Mouse (Mus musculus): ENCODE measurements around the gene Cbx5. TPM values are rescaled to one million over a fixed set of nuclear protein-coding genes. Genes with fewer than 3 reads are reported as not detected.
A peak's percentile ranks its signal among the peaks of the same experiment; 100 is the strongest.
"Not testable (repeated sequence)": the region's sequence is repeated elsewhere in the genome, so short reads cannot be mapped to it uniquely, and the experiment has no call there.

The Cbx5 gene
- polyA plus RNA-seq, 1 experiment from 2014 or later, result 40.6 TPM

DNA sequence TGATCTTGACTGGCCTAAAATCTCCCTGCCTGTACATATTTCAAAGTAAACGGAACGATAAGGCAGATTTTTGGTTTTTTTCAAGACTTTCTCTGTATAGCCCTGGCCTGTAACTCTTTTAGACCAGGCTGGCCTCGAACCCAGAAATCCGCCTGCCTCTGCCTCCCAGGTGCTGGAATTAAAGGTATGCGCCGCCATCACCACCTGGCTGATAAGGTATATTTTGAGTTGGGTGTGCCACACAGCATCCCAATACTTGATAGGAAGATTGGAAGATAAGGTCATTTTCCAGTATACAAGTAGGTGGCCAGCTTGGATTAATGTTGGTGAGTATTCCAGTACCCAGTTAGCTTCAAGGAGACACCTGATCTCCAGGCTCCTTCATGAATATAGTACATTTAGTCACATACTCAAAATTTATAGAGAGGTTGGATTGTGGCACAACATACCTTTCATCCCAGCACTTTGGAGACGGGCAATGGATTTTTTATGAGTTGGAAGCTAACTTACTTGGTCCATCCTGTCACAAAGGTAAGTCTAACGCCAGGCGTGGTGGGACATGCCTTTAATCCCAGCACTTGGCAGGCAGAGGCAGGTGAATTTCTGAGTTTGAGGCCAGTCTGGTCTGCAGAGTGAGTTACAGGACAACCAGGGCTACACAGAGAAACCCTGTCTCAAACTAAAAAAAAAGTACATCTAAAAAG is 7.6 kb upstream of the Cbx5 start:
- no peaks in the 10 kb centered on the region for H3K27me3 ChIP-seq (ENCODE audit: control insufficient read depth, insufficient read depth, low read depth, low read length)
- H3K9me3 ChIP-seq (replicated peaks; ENCODE audit: control insufficient read depth, low read length), result no peaks in the 10 kb centered on the region
- ATAC-seq (ENCODE audit: low read depth), result no peak
- H3K27ac ChIP-seq (ENCODE audit: low read length), result peak overlapping the region; percentile 61
- H3K9ac ChIP-seq (ENCODE audit: low read depth, low read length), result no peak overlapping the region
- H3K4me3 ChIP-seq (ENCODE audit: low read depth, low read length), result peak overlapping the region; percentile 19
- 65% methylated on average over 9 of the region's 9 CpGs for WGBS (ENCODE audit: insufficient replicate concordance)
- peak overlapping the region; percentile 34 for H3K4me2 ChIP-seq (ENCODE audit: low read depth, low read length)
- H3K36me3 ChIP-seq (ENCODE audit: control insufficient read depth, insufficient read depth), result peaks cover 82% of the 10 kb centered on the region
- H3K4me1 ChIP-seq (ENCODE audit: control insufficient read depth, low read depth, low read length), result peaks cover 60% of the 10 kb centered on the region

- peaks cover 85% of the 10 kb centered on the region for H3K36me3 ChIP-seq (ENCODE audit: control insufficient read depth, insufficient read depth)
- H3K27ac ChIP-seq (ENCODE audit: low read length), result peak overlapping the region; percentile 73
- 29% methylated on average over 6 of the region's 6 CpGs for WGBS (ENCODE audit: insufficient replicate concordance)
- peak overlapping the region; percentile 27 for H3K4me3 ChIP-seq (ENCODE audit: low read depth, low read length)
- no peaks in the 10 kb centered on the region for H3K9me3 ChIP-seq (replicated peaks; ENCODE audit: control insufficient read depth, low read length)
- H3K9ac ChIP-seq (ENCODE audit: low read depth, low read length), result 0 out of 2 replicates have a peak overlapping the region, but pooled peaks have one; percentile 14
- ATAC-seq (ENCODE audit: low read depth), result peak; percentile 50
- H3K27me3 ChIP-seq (ENCODE audit: control insufficient read depth, insufficient read depth, low read depth, low read length), result no peaks in the 10 kb centered on the region
- peak overlapping the region; percentile 33 for H3K4me2 ChIP-seq (ENCODE audit: low read depth, low read length)
- peaks cover 55% of the 10 kb centered on the region for H3K4me1 ChIP-seq (ENCODE audit: control insufficient read depth, low read depth, low read length)
Observed at GRCm38 (mm10) chr15:103245616-103246015, 6.0 kb upstream of the Cbx5 start.

DNA sequence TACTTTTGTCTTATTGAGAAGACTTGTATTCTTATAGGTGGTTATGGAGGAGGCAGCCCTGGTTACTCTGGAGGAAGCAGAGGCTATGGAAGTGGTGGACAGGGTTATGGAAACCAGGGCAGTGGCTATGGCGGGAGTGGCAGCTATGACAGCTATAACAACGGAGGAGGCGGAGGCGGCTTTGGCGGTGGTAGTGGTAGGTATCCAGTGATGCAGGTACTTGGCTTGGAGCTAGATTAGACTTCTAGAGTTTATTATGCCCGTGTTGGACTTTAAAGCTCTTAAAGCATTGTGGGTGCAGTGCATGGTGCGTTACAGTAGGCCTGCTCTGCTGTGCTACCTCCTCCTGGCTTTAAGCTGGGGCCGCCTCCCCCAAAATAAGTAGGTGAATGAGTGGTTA is 3.3 kb upstream of the Cbx5 start:
- H3K27ac ChIP-seq (ENCODE audit: low read length), result 0 out of 2 replicates have a peak overlapping the region, but pooled peaks have one; percentile 25
- ATAC-seq (ENCODE audit: low read depth), result no peak
- H3K4me3 ChIP-seq (ENCODE audit: low read depth, low read length), result peak overlapping the region; percentile 86
- peak overlapping the region; percentile 77 for H3K4me2 ChIP-seq (ENCODE audit: low read depth, low read length)
- no peaks in the 10 kb centered on the region for H3K27me3 ChIP-seq (ENCODE audit: control insufficient read depth, insufficient read depth, low read depth, low read length)
- peaks cover 60% of the 10 kb centered on the region for H3K36me3 ChIP-seq (ENCODE audit: control insufficient read depth, insufficient read depth)
- WGBS (ENCODE audit: insufficient replicate concordance), result 35% methylated on average over 8 of the region's 8 CpGs
- H3K9me3 ChIP-seq (replicated peaks; ENCODE audit: control insufficient read depth, low read length), result no peaks in the 10 kb centered on the region
- peaks cover 38% of the 10 kb centered on the region for H3K4me1 ChIP-seq (ENCODE audit: control insufficient read depth, low read depth, low read length)
- peak overlapping the region; percentile 79 for H3K9ac ChIP-seq (ENCODE audit: low read depth, low read length)

GRCm38 (mm10) chr15:103241071-103242018 is 1.7 kb upstream of the Cbx5 start:
- not testable (repeated sequence) for H3K9me3 ChIP-seq (replicated peaks; ENCODE audit: control insufficient read depth, low read length); ATAC-seq (ENCODE audit: low read depth); H3K27me3 ChIP-seq (ENCODE audit: control insufficient read depth, insufficient read depth, low read depth, low read length)
- H3K4me2 ChIP-seq (ENCODE audit: low read depth, low read length), result peak overlapping the region; percentile 77
- H3K36me3 ChIP-seq (ENCODE audit: control insufficient read depth, insufficient read depth), result peaks cover 45% of the 10 kb centered on the region
- peaks cover 35% of the 10 kb centered on the region for H3K4me1 ChIP-seq (ENCODE audit: control insufficient read depth, low read depth, low read length)
- H3K27ac ChIP-seq (ENCODE audit: low read length), result peak overlapping the region; percentile 99
- 2% methylated on average over 12 of the region's 12 CpGs for WGBS (ENCODE audit: insufficient replicate concordance)
- peak overlapping the region; percentile 79 for H3K9ac ChIP-seq (ENCODE audit: low read depth, low read length)
- H3K4me3 ChIP-seq (ENCODE audit: low read depth, low read length), result peak overlapping the region; percentile 86

GRCm38 (mm10) chr15:103240160-103241028 is 778 bp upstream of the Cbx5 start, which contains the start of gene Hnrnpa1:
TSS of gene Hnrnpa1 (plus strand) at chr15:103240432.
- Histone ChIP-seq H3K36me3 (ENCODE audit: control insufficient read depth, insufficient read depth) (peaks cover 39% of the 10 kb centered on the region), H3K9me3 (replicated peaks; ENCODE audit: control insufficient read depth, low read length) (no peaks in the 10 kb centered on the region), H3K4me3 (ENCODE audit: low read depth, low read length) (peak within 1 kb of the TSS; percentile 86), H3K4me2 (ENCODE audit: low read depth, low read length) (peak within 1 kb of the TSS; percentile 85), H3K9ac (ENCODE audit: low read depth, low read length) (peak within 1 kb of the TSS; percentile 85), H3K27me3 (ENCODE audit: control insufficient read depth, insufficient read depth, low read depth, low read length) (no peaks in the 10 kb centered on the region), H3K4me1 (ENCODE audit: control insufficient read depth, low read depth, low read length) (peaks cover 31% of the 10 kb centered on the region), H3K27ac (ENCODE audit: low read length) (peak within 1 kb of the TSS; percentile 99)
- ATAC-seq (ENCODE audit: low read depth), result peak; percentile 80
- WGBS (ENCODE audit: insufficient replicate concordance), result under 1% methylated on average over 47 of the region's 47 CpGs

GRCm38 (mm10) chr15:103239130-103239684 is 409 bp downstream of the Cbx5 start:
- H3K27me3 ChIP-seq (ENCODE audit: control insufficient read depth, insufficient read depth, low read depth, low read length), result no peaks in the 10 kb centered on the region
- under 1% methylated on average over 26 of the region's 26 CpGs for WGBS (ENCODE audit: insufficient replicate concordance)
- H3K4me1 ChIP-seq (ENCODE audit: control insufficient read depth, low read depth, low read length), result peaks cover 25% of the 10 kb centered on the region
- H3K4me3 ChIP-seq (ENCODE audit: low read depth, low read length), result peak overlapping the region; percentile 86
- H3K36me3 ChIP-seq (ENCODE audit: control insufficient read depth, insufficient read depth), result peaks cover 37% of the 10 kb centered on the region
- H3K9ac ChIP-seq (ENCODE audit: low read depth, low read length), result peak overlapping the region; percentile 85
- no peaks in the 10 kb centered on the region for H3K9me3 ChIP-seq (replicated peaks; ENCODE audit: control insufficient read depth, low read length)
- H3K4me2 ChIP-seq (ENCODE audit: low read depth, low read length), result peak overlapping the region; percentile 85
- peak overlapping the region; percentile 99 for H3K27ac ChIP-seq (ENCODE audit: low read length)
- ATAC-seq (ENCODE audit: low read depth), result peak; percentile 83

- peak overlapping the region; percentile 85 for H3K4me2 ChIP-seq (ENCODE audit: low read depth, low read length)
- ATAC-seq (ENCODE audit: low read depth), result no peak
- no peaks in the 10 kb centered on the region for H3K27me3 ChIP-seq (ENCODE audit: control insufficient read depth, insufficient read depth, low read depth, low read length)
- 0 out of 2 replicates have a peak overlapping the region, but pooled peaks have one; percentile 44 for H3K27ac ChIP-seq (ENCODE audit: low read length)
- 72% methylated on average over 7 of the region's 7 CpGs for WGBS (ENCODE audit: insufficient replicate concordance)
- H3K4me3 ChIP-seq (ENCODE audit: low read depth, low read length), result peak overlapping the region; percentile 86
- H3K9me3 ChIP-seq (replicated peaks; ENCODE audit: control insufficient read depth, low read length), result no peaks in the 10 kb centered on the region
- peaks cover 19% of the 10 kb centered on the region for H3K36me3 ChIP-seq (ENCODE audit: control insufficient read depth, insufficient read depth)
- H3K4me1 ChIP-seq (ENCODE audit: control insufficient read depth, low read depth, low read length), result peaks cover 15% of the 10 kb centered on the region
- peak overlapping the region; percentile 68 for H3K9ac ChIP-seq (ENCODE audit: low read depth, low read length)
Observed at GRCm38 (mm10) chr15:103237295-103237694, 2.3 kb downstream of the Cbx5 start.

- Histone ChIP-seq H3K36me3 (ENCODE audit: control insufficient read depth, insufficient read depth) (peaks cover 7% of the 10 kb centered on the region), H3K27me3 (ENCODE audit: control insufficient read depth, insufficient read depth, low read depth, low read length) (no peaks in the 10 kb centered on the region), H3K4me2 (ENCODE audit: low read depth, low read length) (no peak overlapping the region), H3K9me3 (replicated peaks; ENCODE audit: control insufficient read depth, low read length) (no peaks in the 10 kb centered on the region), H3K4me3 (ENCODE audit: low read depth, low read length) (no peak overlapping the region), H3K27ac (ENCODE audit: low read length) (no peak overlapping the region), H3K4me1 (ENCODE audit: control insufficient read depth, low read depth, low read length) (peaks cover 14% of the 10 kb centered on the region), H3K9ac (ENCODE audit: low read depth, low read length) (no peak overlapping the region)
- WGBS (ENCODE audit: insufficient replicate concordance), result 56% methylated on average over 2 of the region's 2 CpGs
- ATAC-seq (ENCODE audit: low read depth), result no peak
Observed at GRCm38 (mm10) chr15:103233119-103233518, 6.5 kb downstream of the Cbx5 start.
